Mouse (Mus musculus) frontal cortex, postnatal 14 days (tissue): Measurements from ENCODE around the gene Lamp1.

Experiments
- DNase-seq, 2 experiments: peaks; one replicate each; pipeline ENCODE4 v3.0.0; 2022; ENCODE audit warnings: low spot score in 2 of 2

The Lamp1 gene

GRCm38 (mm10) chr8:13200301-13201012 is 41.5 kb downstream of the Lamp1 start, which contains the start of gene Grtp1:
Grtp1 (minus strand) TSS chr8:13200620.
- DNase-seq = no peak

- DNase-seq = no peak
Observed at GRCm38 (mm10) chr8:13201013-13201334, 42.0 kb downstream of the Lamp1 start.

- DNase-seq = no peak
Observed at GRCm38 (mm10) chr8:13202041-13202440, 43.1 kb downstream of the Lamp1 start.

- no peak for DNase-seq
Observed at GRCm38 (mm10) chr8:13202806-13203205, 43.8 kb downstream of the Lamp1 start.

- no peak for DNase-seq
Observed at GRCm38 (mm10) chr8:13203472-13203871, 44.5 kb downstream of the Lamp1 start.

GRCm38 (mm10) chr8:13204371-13205140 is 45.6 kb downstream of the Lamp1 start:
- DNase-seq = no peak

GRCm38 (mm10) chr8:13205311-13205710 is 46.4 kb downstream of the Lamp1 start:
- DNase-seq = no peak

GRCm38 (mm10) chr8:13206290-13206689 is 47.3 kb downstream of the Lamp1 start:
- no peak for DNase-seq

- DNase-seq = no peak
Observed at GRCm38 (mm10) chr8:13208627-13209355, 49.8 kb downstream of the Lamp1 start.

GRCm38 (mm10) chr8:13209770-13210169 is 50.8 kb downstream of the Lamp1 start:
- DNase-seq = no peak

- peak; percentile 73 to 83 for DNase-seq
Observed at GRCm38 (mm10) chr8:13213479-13214268, 54.7 kb downstream of the Lamp1 start.

GRCm38 (mm10) chr8:13216386-13216785 is 57.4 kb downstream of the Lamp1 start:
- DNase-seq = no peak

- DNase-seq = no peak
Observed at GRCm38 (mm10) chr8:13217093-13217492, 58.1 kb downstream of the Lamp1 start.

- DNase-seq = no peak
Observed at GRCm38 (mm10) chr8:13217986-13218385, 59.0 kb downstream of the Lamp1 start.

- DNase-seq = no peak
Observed at GRCm38 (mm10) chr8:13218441-13218840, 59.5 kb downstream of the Lamp1 start.

GRCm38 (mm10) chr8:13224426-13224825 is 65.5 kb downstream of the Lamp1 start:
- DNase-seq = no peak
